Mouse (Mus musculus) ES-Bruce4 (cell line): ENCODE measurements around the gene Gemin5. TPM values are rescaled to one million over a fixed set of nuclear protein-coding genes. Genes with fewer than 3 reads are reported as not detected.
"Not testable (repeated sequence)": the region's sequence is repeated elsewhere in the genome, so short reads cannot be mapped to it uniquely, and the experiment has no call there.

Source experiments
- H3K27ac ChIP-seq: 2 replicates; pipeline ENCODE4 v1.5.1; 2012; ENCODE audit warnings: low read length, inconsistent platforms; ENCODE audit not compliant: insufficient read depth
- H3K27me3 ChIP-seq: 2 replicates; pipeline ENCODE4 v1.6.1; 2012; ENCODE audit warnings: mild to moderate bottlenecking, low read length, inconsistent platforms; ENCODE audit not compliant: control insufficient read depth, poor library complexity, insufficient read depth, severe bottlenecking
- H3K36me3 ChIP-seq: 2 replicates; pipeline ENCODE4 v1.6.1; 2012; ENCODE audit warnings: inconsistent platforms, mild to moderate bottlenecking, low read length, moderate library complexity; ENCODE audit not compliant: control insufficient read depth, poor library complexity, insufficient read depth, severe bottlenecking
- H3K4me1 ChIP-seq: one replicate; pipeline ENCODE4 v1.8.1; 2011; ENCODE audit warnings: low read length; ENCODE audit not compliant: control insufficient read depth, insufficient read depth
- H3K4me3 ChIP-seq: 2 replicates; pipeline ENCODE4 v1.5.1; 2011; ENCODE audit warnings: low read depth, mild to moderate bottlenecking, low read length
- H3K9ac ChIP-seq: 2 replicates; pipeline ENCODE4 v1.6.1; 2012; ENCODE audit warnings: low read depth, mild to moderate bottlenecking, inconsistent platforms; ENCODE audit not compliant: poor library complexity, severe bottlenecking
- H3K9me3 ChIP-seq: replicated peaks from 2 replicates; pipeline ENCODE4 v1.6.1; 2012; ENCODE audit warnings: mild to moderate bottlenecking, low read length, inconsistent platforms; ENCODE audit not compliant: control insufficient read depth, poor library complexity, insufficient read depth, severe bottlenecking
- CTCF ChIP-seq: IDR thresholded peaks from one replicate; pipeline ENCODE4 v1.8.1; 2011; ENCODE audit warnings: low read depth, low read length
- EP300 ChIP-seq: IDR thresholded peaks from 2 replicates; pipeline ENCODE4 v1.6.1; 2011; ENCODE audit warnings: low read depth, low read length; ENCODE audit not compliant: insufficient read depth
- POLR2A ChIP-seq: IDR thresholded peaks from one replicate; pipeline ENCODE4 v1.8.1; 2011; ENCODE audit warnings: low read length; ENCODE audit not compliant: insufficient read depth
- polyA plus RNA-seq: library from polyadenylated mRNA; stranded (reverse); fragments of >200 nt; gene quantifications from 2 replicates; pipeline ENCODE4 v1.2.4, GENCODE M21; 2011; ENCODE audit warnings: low read depth; ENCODE audit not compliant: missing spikeins, insufficient read depth, insufficient read length

Gene Gemin5
- polyA plus RNA-seq, 1 experiment = 50.4 TPM

DNA sequence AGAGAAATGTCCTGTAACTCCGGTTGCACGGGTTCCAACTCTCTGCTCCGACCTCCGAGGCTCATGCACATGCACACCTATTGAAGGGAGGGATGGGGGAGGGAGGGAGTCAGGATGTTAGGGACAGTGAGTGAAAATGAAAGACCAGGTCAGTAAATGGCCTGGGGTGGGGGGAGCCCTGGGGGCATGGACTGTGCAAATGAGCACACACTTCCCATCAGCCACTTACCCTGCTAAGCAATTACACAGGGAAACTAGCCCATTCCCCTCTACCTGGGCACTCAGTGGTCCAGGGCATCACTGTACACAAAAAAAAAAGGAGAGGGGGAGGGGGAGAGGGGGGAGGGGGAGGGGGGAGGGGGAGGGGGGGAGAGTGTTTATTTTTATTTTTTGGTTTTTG, 30.3 kb upstream of the Gemin5 start:
- Histone ChIP-seq H3K4me3 (no peak overlapping the region), H3K36me3 (no peaks in the 10 kb centered on the region), H3K27me3 (peaks cover 2% of the 10 kb centered on the region; the same call in 1 of the 2 replicates), H3K27ac (no peak overlapping the region), H3K9me3 (no peaks in the 10 kb centered on the region), H3K4me1 (no peaks in the 10 kb centered on the region), H3K9ac (no peak overlapping the region)
- TF ChIP-seq POLR2A (no peak), EP300 (no peak), CTCF (no peak)

DNA sequence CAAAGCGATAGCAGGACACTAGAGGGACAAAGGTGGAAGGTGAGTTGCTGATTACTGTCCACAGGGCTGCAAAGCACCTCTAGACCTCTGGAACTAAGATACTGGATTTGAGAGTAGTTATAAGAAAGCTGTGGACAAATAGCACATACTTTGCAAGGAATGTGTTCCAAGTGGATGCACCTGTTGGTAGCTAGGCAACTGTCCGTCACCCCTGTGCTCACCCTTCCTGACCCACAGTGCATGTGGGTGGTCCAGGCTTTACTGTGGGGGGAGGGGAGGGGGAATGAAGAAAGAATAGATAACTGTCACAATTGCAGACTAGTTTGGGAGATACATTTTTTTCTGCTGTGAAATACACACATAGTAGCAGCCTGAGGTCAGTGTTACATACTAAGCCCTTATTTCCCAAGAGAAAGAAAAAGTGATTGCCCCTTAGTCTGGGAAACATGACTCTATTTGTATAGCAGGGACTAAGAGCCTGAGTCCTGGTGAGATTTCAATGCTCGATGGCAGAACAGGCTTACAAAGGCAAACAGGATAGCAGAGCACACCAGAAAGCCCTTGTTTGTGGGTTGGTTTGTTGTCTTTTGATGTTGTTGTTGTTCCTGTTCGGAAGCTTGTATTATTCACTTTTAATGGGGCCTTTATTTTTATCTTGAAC, 25.7 kb upstream of the Gemin5 start:
- no peak overlapping the region for H3K4me3 ChIP-seq
- H3K36me3 ChIP-seq = no peaks in the 10 kb centered on the region
- no peak overlapping the region for H3K9ac ChIP-seq
- TF ChIP-seq POLR2A = no peak
- no peak for TF ChIP-seq CTCF
- TF ChIP-seq EP300 = no peak
- H3K9me3 ChIP-seq = no peaks in the 10 kb centered on the region
- H3K27me3 ChIP-seq = no peaks in the 10 kb centered on the region
- no peaks in the 10 kb centered on the region for H3K4me1 ChIP-seq
- H3K27ac ChIP-seq = no peak overlapping the region; the same call in 1 of the 2 replicates

DNA sequence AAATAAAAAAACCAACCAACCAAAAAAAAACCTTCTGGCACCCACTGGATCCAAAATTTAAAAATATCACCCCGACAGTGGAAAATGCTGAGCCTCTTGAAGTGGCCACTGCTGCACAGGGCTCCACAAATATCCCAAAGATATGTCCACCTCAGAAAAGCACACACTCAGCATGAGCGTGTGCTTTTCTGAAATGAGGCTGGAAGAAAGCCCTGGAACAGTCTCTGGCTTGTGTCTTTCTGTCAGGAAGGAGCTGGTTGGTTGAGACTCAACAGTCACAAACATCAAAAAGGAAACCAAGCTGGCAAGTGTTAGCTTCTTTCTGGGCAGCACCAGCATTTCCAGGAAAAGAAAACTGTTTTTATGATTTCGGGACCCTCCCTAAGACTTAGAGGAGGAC, 25.0 kb upstream of the Gemin5 start:
- no peak overlapping the region for H3K27ac ChIP-seq
- no peaks in the 10 kb centered on the region for H3K9me3 ChIP-seq
- no peaks in the 10 kb centered on the region for H3K36me3 ChIP-seq
- no peaks in the 10 kb centered on the region for H3K4me1 ChIP-seq
- H3K27me3 ChIP-seq = no peaks in the 10 kb centered on the region
- no peak overlapping the region for H3K9ac ChIP-seq
- TF ChIP-seq EP300 = no peak
- no peak for TF ChIP-seq CTCF
- TF ChIP-seq POLR2A = no peak
- no peak overlapping the region for H3K4me3 ChIP-seq

DNA sequence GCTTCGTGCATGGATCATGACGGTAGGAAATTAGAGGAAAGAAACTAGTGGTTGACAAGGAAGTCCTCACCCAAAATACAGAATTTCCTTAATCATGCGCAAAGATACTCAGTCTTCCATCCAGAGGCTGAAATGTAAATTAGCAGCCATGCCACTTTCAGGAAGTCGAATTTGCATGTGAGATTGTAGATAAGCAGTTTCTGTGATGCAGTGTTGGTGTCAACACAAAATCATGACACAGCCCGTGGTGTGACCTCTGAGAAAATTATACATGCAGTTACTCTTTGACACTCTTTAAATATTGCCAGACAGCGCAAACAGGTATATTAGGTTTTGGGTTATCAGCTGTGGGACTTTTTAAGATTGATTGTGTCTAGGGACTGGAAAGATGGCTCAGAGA, 21.3 kb upstream of the Gemin5 start:
- Histone ChIP-seq H3K9ac (no peak overlapping the region), H3K4me3 (no peak overlapping the region), H3K27ac (no peak overlapping the region), H3K9me3 (no peaks in the 10 kb centered on the region), H3K36me3 (no peaks in the 10 kb centered on the region), H3K4me1 (no peaks in the 10 kb centered on the region), H3K27me3 (no peaks in the 10 kb centered on the region)
- TF ChIP-seq EP300 (no peak), CTCF (no peak), POLR2A (no peak)

DNA sequence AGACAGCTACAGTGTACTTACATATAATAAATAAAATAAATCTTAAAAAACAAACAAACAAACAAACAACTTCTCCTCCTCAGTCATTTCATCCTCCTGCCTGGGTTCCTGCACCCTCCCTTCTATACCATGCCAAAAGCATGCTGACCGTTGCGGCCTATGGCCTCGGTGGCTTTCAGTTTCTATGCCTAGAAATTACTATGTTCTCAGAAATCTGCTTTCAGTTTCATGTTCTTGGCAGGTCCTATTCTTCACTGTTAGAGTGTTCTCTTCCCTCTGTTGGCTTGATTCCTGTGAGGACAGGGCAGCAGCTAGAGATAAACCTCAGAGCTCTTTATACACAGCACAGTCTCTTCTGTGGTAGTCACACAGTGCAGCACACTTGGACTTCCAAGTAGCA, 15.2 kb upstream of the Gemin5 start:
- Histone ChIP-seq H3K27me3 (no peaks in the 10 kb centered on the region), H3K9me3 (no peaks in the 10 kb centered on the region)

DNA sequence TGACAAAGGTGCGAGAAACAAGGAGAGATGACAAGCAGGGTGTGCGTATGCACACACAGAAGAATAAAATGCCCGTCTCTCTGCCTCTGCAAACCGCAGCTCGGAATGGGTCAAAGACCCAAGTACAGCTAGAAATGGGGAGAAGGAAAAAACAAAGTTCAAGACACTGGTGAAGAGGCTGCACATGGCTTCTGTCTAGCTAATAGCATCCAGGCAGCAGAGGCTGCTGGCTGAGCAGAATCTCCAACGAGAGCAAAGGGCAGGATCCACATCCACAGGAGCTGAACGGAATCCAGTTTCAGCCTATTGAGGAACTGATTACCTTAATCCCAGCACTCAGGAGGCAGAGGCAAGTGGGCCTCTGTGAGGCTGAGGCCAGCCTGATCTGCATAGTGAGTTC, 12.4 kb upstream of the Gemin5 start:
- TF ChIP-seq EP300 (no peak), POLR2A (no peak), CTCF (no peak)
- Histone ChIP-seq H3K4me1 (no peaks in the 10 kb centered on the region), H3K36me3 (no peaks in the 10 kb centered on the region; the same call in none of the 2 replicates), H3K27me3 (no peaks in the 10 kb centered on the region), H3K27ac (no peak overlapping the region), H3K9ac (no peak overlapping the region), H3K4me3 (no peak overlapping the region), H3K9me3 (no peaks in the 10 kb centered on the region)

More for the DNA sequence above, 15.2 kb upstream of the Gemin5 start:
- Histone ChIP-seq H3K4me3 (no peak overlapping the region), H3K4me1 (no peaks in the 10 kb centered on the region), H3K9ac (no peak overlapping the region), H3K36me3 (no peaks in the 10 kb centered on the region), H3K27ac (no peak overlapping the region)
- TF ChIP-seq CTCF = no peak
- no peak for TF ChIP-seq POLR2A
- TF ChIP-seq EP300 = no peak

DNA sequence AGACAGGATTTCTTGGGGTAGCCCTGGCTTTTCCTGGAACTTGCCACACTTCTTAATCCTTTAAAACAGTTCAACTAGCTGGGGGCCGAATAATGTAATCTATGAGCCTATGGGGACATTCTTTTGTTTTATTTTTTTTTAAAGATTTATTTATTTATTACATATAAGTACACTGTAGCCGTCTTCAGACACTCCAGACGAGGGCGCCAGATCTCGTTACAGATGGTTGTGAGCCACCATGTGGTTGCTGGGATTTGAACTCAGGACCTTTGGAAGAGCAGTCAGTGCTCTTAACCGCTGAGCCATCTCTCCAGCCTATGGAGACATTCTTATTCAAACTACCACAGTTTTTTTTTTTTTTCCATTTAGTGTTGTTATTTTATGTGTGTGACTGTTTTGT, 11.6 kb upstream of the Gemin5 start:
- H3K4me3 ChIP-seq, H3K36me3 ChIP-seq: not testable (repeated sequence)

More for the DNA sequence above, 11.6 kb upstream of the Gemin5 start:
- H3K9ac ChIP-seq, H3K4me1 ChIP-seq, H3K9me3 ChIP-seq, H3K27me3 ChIP-seq, H3K27ac ChIP-seq: not testable (repeated sequence)
